Mouse (Mus musculus) liver, embryonic 11.5 days (tissue): ENCODE measurements around the gene Fads3. TPM values are rescaled to one million over a fixed set of nuclear protein-coding genes. Genes with fewer than 3 reads are reported as not detected.

Experiments
- ATAC-seq: fragments of 200-750 bp; cut with Nextera tagmentation; replicated peaks from 2 replicates; pipeline ENCODE4 v1.8.0; 2017; ENCODE audit warnings: moderate number of reproducible peaks, mild to moderate bottlenecking, moderate TSS enrichment, moderate library complexity; ENCODE audit not compliant: low FRiP score
- DNase-seq: peaks from one replicate; pipeline ENCODE4 v3.0.0-alpha.2; 2017; ENCODE audit warnings: low spot score
- H3K27ac ChIP-seq: fragments of 300-500 bp; sonication (generic); 2 replicates; pipeline ENCODE4 v1.5.1; 2014; ENCODE audit warnings: mild to moderate bottlenecking, low read depth, low read length, control low read depth
- H3K27me3 ChIP-seq: fragments of 300-500 bp; sonication (generic); replicated peaks from 2 replicates; pipeline ENCODE4 v1.6.1; 2014; ENCODE audit warnings: low read length, mixed read lengths; ENCODE audit not compliant: control insufficient read depth, insufficient read depth
- H3K36me3 ChIP-seq: fragments of 300-500 bp; sonication (generic); 2 replicates; pipeline ENCODE4 v1.6.1; 2014; ENCODE audit warnings: mild to moderate bottlenecking, low read length, moderate library complexity, mixed read lengths; ENCODE audit not compliant: control insufficient read depth, insufficient read depth
- H3K4me1 ChIP-seq: fragments of 300-500 bp; sonication (generic); replicated peaks from 2 replicates; pipeline ENCODE4 v1.6.1; 2014; ENCODE audit warnings: low read length, mixed read lengths; ENCODE audit not compliant: control insufficient read depth, insufficient read depth
- H3K4me2 ChIP-seq: fragments of 300-500 bp; sonication (generic); 2 replicates; pipeline ENCODE4 v1.6.1; 2014; ENCODE audit warnings: mild to moderate bottlenecking, control low read depth, moderate library complexity
- H3K4me3 ChIP-seq: fragments of 300-500 bp; sonication (generic); 2 replicates; pipeline ENCODE4 v1.5.1; 2014; ENCODE audit warnings: low read depth, low read length, control low read depth
- H3K9ac ChIP-seq: fragments of 300-500 bp; sonication (generic); 2 replicates; pipeline ENCODE4 v1.6.1; 2014; ENCODE audit warnings: low read depth, low read length, control low read depth
- H3K9me3 ChIP-seq: fragments of 300-500 bp; sonication (generic); 2 replicates; pipeline ENCODE4 v1.6.1; 2016; ENCODE audit warnings: low read length, inconsistent platforms, mixed read lengths; ENCODE audit not compliant: control insufficient read depth
- WGBS: fragments of 180-500 bp; shearing (Covaris S2); extraction: QIAGEN DNeasy Blood & Tissue Kit; methylation state at CpG from one replicate; pipeline ENCODE4 v1.1.7; 2014; 5-methylcytosine and 5-hydroxymethylcytosine counted together
- polyA plus RNA-seq: library from polyadenylated mRNA; unstranded; fragments of >200 nt; fragmentation: Nextera tagmentation; extraction: Ambion mirVana; gene quantifications from 2 replicates; pipeline ENCODE4 v1.2.1, GENCODE M21; 2014

Gene Fads3
- polyA plus RNA-seq, 1 experiment from 2014 or later: 7.2 TPM

DNA sequence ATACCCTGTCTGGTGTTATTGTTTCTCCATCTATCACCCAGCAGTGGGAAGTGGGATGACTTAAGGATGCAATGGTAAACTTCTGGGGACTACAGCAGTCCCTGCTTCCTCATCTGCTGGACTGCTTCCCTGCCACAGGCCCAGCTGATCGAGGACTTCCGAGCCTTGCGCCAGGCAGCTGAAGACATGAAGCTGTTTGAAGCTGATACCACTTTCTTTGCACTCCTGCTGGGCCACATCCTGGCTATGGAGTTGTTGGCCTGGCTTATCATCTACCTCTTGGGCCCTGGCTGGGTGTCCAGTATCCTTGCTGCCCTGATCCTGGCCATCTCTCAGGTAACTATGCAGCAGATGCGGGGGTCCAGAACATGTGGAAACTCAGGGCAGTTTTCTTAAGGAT is 11.3 kb downstream of the Fads3 start:
- H3K27me3 ChIP-seq: no peaks in the 10 kb centered on the region
- no peak for DNase-seq
- no peak for ATAC-seq
- no peak overlapping the region for H3K4me3 ChIP-seq
- H3K9ac ChIP-seq: no peak overlapping the region
- no peak overlapping the region for H3K27ac ChIP-seq
- WGBS: 80% methylated on average over 4 of the region's 4 CpGs
- H3K4me2 ChIP-seq: no peak overlapping the region
- no peaks in the 10 kb centered on the region for H3K9me3 ChIP-seq
- H3K36me3 ChIP-seq: peaks cover 5% of the 10 kb centered on the region; the same call in 1 of the 2 replicates
- no peaks in the 10 kb centered on the region for H3K4me1 ChIP-seq

- 91% methylated on average over 10 of the region's 10 CpGs for WGBS
- Histone ChIP-seq H3K4me3 (no peak overlapping the region), H3K9me3 (no peaks in the 10 kb centered on the region), H3K4me1 (peaks cover 3% of the 10 kb centered on the region; the same call in 1 of the 2 replicates), H3K4me2 (no peak overlapping the region), H3K36me3 (peaks cover 5% of the 10 kb centered on the region; the same call in 1 of the 2 replicates), H3K27ac (no peak overlapping the region), H3K27me3 (no peaks in the 10 kb centered on the region), H3K9ac (no peak overlapping the region)
- no peak for DNase-seq
- ATAC-seq: no peak
Measured at GRCm38 (mm10) chr19:10053692-10054260, 12.4 kb downstream of the Fads3 start.

- ATAC-seq (no peak), DNase-seq (no peak)
- no peak overlapping the region for H3K4me3 ChIP-seq
- H3K9me3 ChIP-seq: no peaks in the 10 kb centered on the region
- peaks cover 5% of the 10 kb centered on the region; the same call in 1 of the 2 replicates for H3K36me3 ChIP-seq
- H3K27me3 ChIP-seq: no peaks in the 10 kb centered on the region
- H3K4me2 ChIP-seq: no peak overlapping the region
- H3K4me1 ChIP-seq: peaks cover 3% of the 10 kb centered on the region; the same call in 1 of the 2 replicates
- no peak overlapping the region for H3K9ac ChIP-seq
- H3K27ac ChIP-seq: no peak overlapping the region
- WGBS: 86% methylated on average over 6 of the region's 6 CpGs
Measured at GRCm38 (mm10) chr19:10054361-10055075, 13.1 kb downstream of the Fads3 start.

DNA sequence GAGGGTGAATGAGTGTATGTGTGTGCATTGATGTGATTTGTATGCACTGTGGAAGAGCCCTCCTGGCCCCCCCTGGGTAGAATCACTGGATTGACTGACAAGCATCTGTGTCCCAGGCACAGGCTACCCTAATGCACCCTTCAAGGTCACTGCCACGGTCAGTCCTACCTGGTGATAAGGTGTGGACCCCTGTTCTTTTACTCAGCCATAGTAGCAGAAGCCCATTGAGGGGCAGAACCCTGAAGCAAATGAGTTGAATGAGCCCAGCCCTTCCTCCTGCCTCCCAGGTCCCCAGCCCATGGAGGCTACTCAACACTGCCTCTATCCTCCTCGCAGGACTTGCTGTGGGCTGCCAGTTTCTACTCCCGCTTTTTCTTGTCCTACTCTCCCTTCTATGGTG is 13.9 kb downstream of the Fads3 start:
- Histone ChIP-seq H3K36me3 (peaks cover 5% of the 10 kb centered on the region; the same call in 1 of the 2 replicates), H3K4me1 (peaks cover 10% of the 10 kb centered on the region), H3K27me3 (no peaks in the 10 kb centered on the region), H3K4me3 (no peak overlapping the region), H3K9me3 (no peaks in the 10 kb centered on the region), H3K4me2 (no peak overlapping the region), H3K9ac (no peak overlapping the region), H3K27ac (no peak overlapping the region)
- ATAC-seq: no peak
- 63% methylated on average over 3 of the region's 3 CpGs for WGBS
- DNase-seq: no peak

DNA sequence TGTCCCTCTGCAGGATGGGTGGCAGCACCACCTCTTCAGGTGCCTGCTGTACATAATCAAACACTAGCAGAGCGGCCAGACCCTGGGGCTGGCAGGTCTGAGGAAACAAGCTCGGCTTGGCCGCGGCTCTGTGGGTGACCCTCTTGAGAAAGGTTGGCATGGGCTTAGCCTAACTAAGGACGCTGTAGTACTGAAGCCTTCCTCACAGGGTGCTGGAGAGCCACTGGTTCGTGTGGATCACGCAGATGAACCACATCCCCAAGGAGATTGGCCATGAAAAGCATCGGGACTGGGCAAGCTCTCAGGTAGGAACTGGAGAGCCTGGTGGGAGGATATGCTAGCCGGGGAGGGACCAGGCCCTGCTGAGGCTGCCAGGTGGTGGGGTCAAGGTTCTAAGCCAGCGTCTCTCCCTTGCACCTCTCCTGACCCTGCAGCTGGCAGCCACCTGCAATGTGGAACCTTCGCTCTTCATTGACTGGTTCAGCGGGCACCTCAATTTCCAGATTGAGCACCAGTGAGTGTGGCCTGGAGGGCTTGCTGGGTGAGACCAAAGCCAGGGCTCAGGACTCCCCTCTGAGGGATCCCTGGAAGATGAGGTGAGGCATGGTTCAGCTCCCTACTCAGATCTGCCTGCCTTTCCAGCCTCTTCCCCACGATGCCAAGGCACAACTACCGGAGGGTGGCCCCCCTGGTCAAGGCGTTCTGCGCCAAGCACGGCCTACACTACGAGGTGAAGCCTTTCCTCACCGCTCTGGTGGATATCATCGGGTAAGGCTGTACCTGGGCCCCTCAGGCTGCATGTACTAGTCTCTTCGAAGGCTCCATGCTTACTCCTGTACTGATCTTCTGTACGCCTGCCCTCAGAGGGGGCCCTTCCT is 14.7 kb downstream of the Fads3 start:
- H3K4me3 ChIP-seq: no peak overlapping the region
- H3K9me3 ChIP-seq: no peaks in the 10 kb centered on the region
- whole genome bisulfite sequencing: 84% methylated on average over 22 of the region's 22 CpGs
- no peak for DNase-seq
- H3K9ac ChIP-seq: no peak overlapping the region
- H3K27ac ChIP-seq: no peak overlapping the region
- H3K36me3 ChIP-seq: peaks cover 5% of the 10 kb centered on the region; the same call in 1 of the 2 replicates
- no peak overlapping the region for H3K4me2 ChIP-seq
- no peak for ATAC-seq
- no peaks in the 10 kb centered on the region for H3K27me3 ChIP-seq
- H3K4me1 ChIP-seq: peaks cover 17% of the 10 kb centered on the region

DNA sequence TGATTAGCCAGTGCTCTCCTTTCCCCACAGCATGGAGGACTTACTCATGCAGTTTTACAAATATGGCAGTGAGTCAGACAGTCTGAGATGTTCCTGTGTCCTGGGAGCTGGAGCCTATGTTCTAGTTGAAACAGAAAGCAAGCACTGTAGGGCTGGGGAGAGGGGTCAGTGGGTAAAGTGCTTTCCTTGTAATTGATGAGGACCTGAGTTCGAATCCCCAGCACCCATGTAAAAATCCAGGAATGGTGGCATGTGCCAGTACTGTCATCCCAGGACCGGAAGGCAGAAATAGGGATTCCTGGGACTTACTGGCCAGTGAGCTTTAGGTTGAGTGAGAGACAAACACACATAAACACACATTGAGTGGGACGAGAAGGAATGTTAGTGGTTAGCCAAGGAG is 15.3 kb downstream of the Fads3 start:
- H3K36me3 ChIP-seq: peaks cover 5% of the 10 kb centered on the region; the same call in 1 of the 2 replicates
- WGBS: 87% methylated on average over 3 of the region's 3 CpGs
- no peak for ATAC-seq
- H3K9me3 ChIP-seq: no peaks in the 10 kb centered on the region
- H3K27ac ChIP-seq: no peak overlapping the region
- peaks cover 24% of the 10 kb centered on the region for H3K4me1 ChIP-seq
- no peak overlapping the region for H3K4me3 ChIP-seq
- H3K9ac ChIP-seq: no peak overlapping the region
- H3K27me3 ChIP-seq: no peaks in the 10 kb centered on the region
- no peak for DNase-seq
- H3K4me2 ChIP-seq: no peak overlapping the region

DNA sequence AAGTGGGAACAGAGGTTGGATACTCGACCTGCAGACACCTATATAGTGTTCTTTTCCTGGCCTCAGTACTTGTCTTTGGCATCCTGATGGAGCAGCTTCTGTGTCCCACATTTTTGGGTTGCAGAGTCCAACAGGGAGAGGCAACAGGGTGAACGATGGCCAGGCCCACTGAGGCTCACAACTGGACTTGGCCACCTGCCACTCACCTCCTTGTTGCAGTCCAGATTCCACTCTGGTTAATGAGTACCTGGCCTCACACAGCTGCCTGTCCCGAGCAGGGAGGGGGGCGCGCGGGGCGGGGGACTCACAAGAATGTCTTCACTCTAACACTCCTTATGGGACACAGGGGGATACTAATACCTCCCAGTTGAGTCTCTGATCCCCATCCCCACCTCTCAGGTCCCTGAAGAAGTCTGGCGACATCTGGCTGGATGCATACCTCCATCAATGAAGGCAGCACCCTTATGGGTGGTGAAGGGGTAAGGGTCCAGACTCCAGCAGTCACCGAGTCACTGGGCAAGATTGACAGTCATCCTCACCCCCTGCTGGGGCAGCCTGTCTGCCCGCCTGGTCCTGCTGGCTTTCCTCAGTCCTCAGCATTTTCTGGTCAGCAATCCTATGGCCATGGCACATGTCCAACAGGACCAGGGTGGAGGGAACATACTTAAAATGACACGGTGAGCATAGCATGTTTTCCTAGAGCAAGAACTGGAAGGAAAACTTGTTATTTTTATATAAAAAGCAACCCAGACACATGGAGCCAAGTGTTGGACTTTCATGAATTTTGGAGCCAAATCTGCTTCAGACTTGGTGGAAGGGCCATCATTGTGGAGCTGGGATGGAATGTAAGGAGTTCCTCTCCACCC is 16.4 kb downstream of the Fads3 start:
- H3K4me2 ChIP-seq: no peak overlapping the region; the same call in 1 of the 2 replicates
- no peak overlapping the region for H3K4me3 ChIP-seq
- 63% methylated on average over 11 of the region's 11 CpGs for WGBS
- ATAC-seq (no peak), DNase-seq (no peak)
- H3K27ac ChIP-seq: peak overlapping the region; percentile 33; the same call in 1 of the 2 replicates
- no peak overlapping the region for H3K9ac ChIP-seq
- no peaks in the 10 kb centered on the region for H3K27me3 ChIP-seq
- H3K4me1 ChIP-seq: peaks cover 29% of the 10 kb centered on the region
- peaks cover 13% of the 10 kb centered on the region for H3K36me3 ChIP-seq
- no peaks in the 10 kb centered on the region for H3K9me3 ChIP-seq

- H3K36me3 ChIP-seq: peaks cover 13% of the 10 kb centered on the region
- 86% methylated on average over 1 of the region's 1 CpGs for WGBS
- peaks cover 29% of the 10 kb centered on the region for H3K4me1 ChIP-seq
Measured at GRCm38 (mm10) chr19:10058352-10058825, 17.0 kb downstream of the Fads3 start.

More at GRCm38 (mm10) chr19:10058352-10058825, 17.0 kb downstream of the Fads3 start:
- H3K27ac ChIP-seq: no peak overlapping the region
- H3K9ac ChIP-seq: no peak overlapping the region
- no peak overlapping the region for H3K4me2 ChIP-seq
- no peaks in the 10 kb centered on the region for H3K27me3 ChIP-seq
- no peaks in the 10 kb centered on the region for H3K9me3 ChIP-seq
- ATAC-seq (no peak), DNase-seq (no peak)
- no peak overlapping the region for H3K4me3 ChIP-seq
